Mouse (Mus musculus): ENCODE measurements around the gene Myo1a. TPM values are rescaled to one million over a fixed set of nuclear protein-coding genes. Genes with fewer than 3 reads are reported as not detected.
"Not testable (repeated sequence)": the region's sequence is repeated elsewhere in the genome, so short reads cannot be mapped to it uniquely, and the experiment has no call there.

Myo1a gene
- polyA plus RNA-seq, 1 experiment, result 0.39 TPM

- no peak for DNase-seq (ENCODE audit: low spot score)
Observed at GRCm38 (mm10) chr10:127759181-127760110, 54.5 kb downstream of the Myo1a start, which contains the start of the genes Rdh1 and Rdh16f1. Rdh1 (plus strand) TSS chr10:127759721. Rdh16f1 (plus strand) TSS chr10:127759787.

- DNase-seq (ENCODE audit: low spot score), result not testable (repeated sequence)
Observed at GRCm38 (mm10) chr10:127762926-127763325, 58.0 kb downstream of the Myo1a start.

GRCm38 (mm10) chr10:127763914-127764680 lies 59.1 kb downstream of the Myo1a start:
- no peak for DNase-seq (ENCODE audit: low spot score)

- DNase-seq (ENCODE audit: low spot score), result no peak
Observed at GRCm38 (mm10) chr10:127766564-127766963, 61.6 kb downstream of the Myo1a start.

Other genes with a start within 250 kb of the Myo1a start
- gene Stac3, start 203.5 kb upstream of the Myo1a start, polyA plus RNA-seq (2012; rRNA removed), result 2.3 and 4.3 TPM in 2 replicates
- gene Ndufa4l2, start 190.2 kb upstream of the Myo1a start, polyA plus RNA-seq (2012; rRNA removed), result 21.2 and 32.1 TPM in 2 replicates
- gene Shmt2, start 182.7 kb upstream of the Myo1a start, polyA plus RNA-seq (2012; rRNA removed), result 58.7 and 63.9 TPM in 2 replicates
- 0.04 and 0.07 TPM in 2 replicates for gene Nxph4, start 170.6 kb upstream of the Myo1a start, polyA plus RNA-seq (2012; rRNA removed)
- gene Lrp1, start 84.0 kb upstream of the Myo1a start, polyA plus RNA-seq (2012; rRNA removed), result 242 and 366 TPM in 2 replicates
- gene Stat6, start 62.2 kb upstream of the Myo1a start, polyA plus RNA-seq (2012; rRNA removed), result 78.1 and 88.7 TPM in 2 replicates
- 8.3 and 9.1 TPM in 2 replicates for gene Nemp1, start 38.3 kb upstream of the Myo1a start, polyA plus RNA-seq (2012; rRNA removed)
- gene Nab2, start 36.6 kb upstream of the Myo1a start, polyA plus RNA-seq (2012; rRNA removed), result 27.5 and 29.1 TPM in 2 replicates
- gene Tac2, start 19.3 kb downstream of the Myo1a start, polyA plus RNA-seq (2012; rRNA removed), result not detected in 2 replicates
- gene Zbtb39, start 34.4 kb downstream of the Myo1a start, polyA plus RNA-seq (2012; rRNA removed), result 6.1 and 7.6 TPM in 2 replicates
- gene Gpr182, start 46.6 kb downstream of the Myo1a start, polyA plus RNA-seq (2012; rRNA removed), result 1.2 and 1.8 TPM in 2 replicates
- gene Rdh1, start 54.6 kb downstream of the Myo1a start, polyA plus RNA-seq (2012; rRNA removed), result 0.03 and 0.09 TPM in 2 replicates
- 0.11 TPM in 1 of 2 replicates, not detected in the other for gene Rdh16f1, start 54.6 kb downstream of the Myo1a start, polyA plus RNA-seq (2012; rRNA removed)
- gene Rdh9, start 71.2 kb downstream of the Myo1a start, polyA plus RNA-seq (2012; rRNA removed), result 0.29 and 0.46 TPM in 2 replicates
- gene Rdh16, start 96.0 kb downstream of the Myo1a start, polyA plus RNA-seq (2012; rRNA removed), result not detected in 2 replicates
- gene Rdh19, start 144.8 kb downstream of the Myo1a start, polyA plus RNA-seq (2012; rRNA removed), result not detected in 2 replicates
- not detected in 2 replicates for gene Rdh16f2, start 161.3 kb downstream of the Myo1a start, polyA plus RNA-seq (2012; rRNA removed)
- gene Rdh7, start 183.6 kb downstream of the Myo1a start, polyA plus RNA-seq (2012; rRNA removed), result 0.10 TPM in 1 of 2 replicates, not detected in the other
- gene Sdr9c7, start 193.3 kb downstream of the Myo1a start, polyA plus RNA-seq (2012; rRNA removed), result 0.07 and 0.24 TPM in 2 replicates

All from urinary bladder, adult 2 months (tissue).